Mouse (Mus musculus) left cerebral cortex, adult 11 months (tissue): ENCODE results near the gene Fgfr2.

Experiments used
- DNase-seq: peaks from one replicate; pipeline ENCODE4 v3.0.0; 2022; ENCODE audit warnings: low spot score

Fgfr2 gene

GRCm38 (mm10) chr7:130237244-130237643 lies 2885.9 kb downstream of the Fgfr2 start:
- DNase-seq: no peak

GRCm38 (mm10) chr7:130233777-130234176 lies 2889.4 kb downstream of the Fgfr2 start:
- DNase-seq: no peak

GRCm38 (mm10) chr7:130230034-130230433 lies 2893.1 kb downstream of the Fgfr2 start:
- DNase-seq: no peak

GRCm38 (mm10) chr7:130225227-130225626 lies 2897.9 kb downstream of the Fgfr2 start:
- no peak for DNase-seq

GRCm38 (mm10) chr7:130222633-130223354 lies 2900.4 kb downstream of the Fgfr2 start:
- no peak for DNase-seq

GRCm38 (mm10) chr7:130221661-130222387 lies 2901.3 kb downstream of the Fgfr2 start:
- no peak for DNase-seq

- DNase-seq: no peak
These were observed 2902.5 kb downstream of the Fgfr2 start for GRCm38 (mm10) chr7:130220627-130221026.

GRCm38 (mm10) chr7:130219844-130220243 lies 2903.3 kb downstream of the Fgfr2 start:
- DNase-seq: no peak

- no peak for DNase-seq
These were observed 2906.9 kb downstream of the Fgfr2 start for GRCm38 (mm10) chr7:130216272-130216671.

GRCm38 (mm10) chr7:130215348-130216252 lies 2907.6 kb downstream of the Fgfr2 start:
- DNase-seq: peak; percentile 49

GRCm38 (mm10) chr7:130213156-130213555 lies 2910.0 kb downstream of the Fgfr2 start:
- no peak for DNase-seq

GRCm38 (mm10) chr7:130211411-130211810 lies 2911.7 kb downstream of the Fgfr2 start:
- no peak for DNase-seq

- DNase-seq: no peak
These were observed 2914.5 kb downstream of the Fgfr2 start for GRCm38 (mm10) chr7:130208601-130209000.

GRCm38 (mm10) chr7:130206181-130206582 lies 2917.0 kb downstream of the Fgfr2 start:
- no peak for DNase-seq

- DNase-seq: no peak
These were observed 2918.0 kb downstream of the Fgfr2 start for GRCm38 (mm10) chr7:130205140-130205539.

- no peak for DNase-seq
These were observed 2922.1 kb downstream of the Fgfr2 start for GRCm38 (mm10) chr7:130201020-130201419.

GRCm38 (mm10) chr7:130199951-130200350 lies 2923.2 kb downstream of the Fgfr2 start:
- no peak for DNase-seq

- no peak for DNase-seq
These were observed 2923.8 kb downstream of the Fgfr2 start for GRCm38 (mm10) chr7:130199317-130199716.

GRCm38 (mm10) chr7:130195081-130195480 lies 2928.1 kb downstream of the Fgfr2 start:
- no peak for DNase-seq

- DNase-seq: no peak
These were observed 2932.7 kb downstream of the Fgfr2 start for GRCm38 (mm10) chr7:130190329-130190975.

- no peak for DNase-seq
These were observed 2933.2 kb downstream of the Fgfr2 start for GRCm38 (mm10) chr7:130189901-130190300.

GRCm38 (mm10) chr7:130188108-130188507 lies 2935.0 kb downstream of the Fgfr2 start:
- no peak for DNase-seq
